Comparison of ENCODE assay signal across 8 mouse cellular contexts in genomic region chr12:17726576-17727320, GRCm38 (mm10). TPM values are rescaled to one million over a fixed set of nuclear protein-coding genes. Genes with fewer than 3 reads are reported as not detected.
DNase-seq lines count a peak whose midpoint lies in the region; ATAC-seq lines count a peak whose summit lies in the region.

No protein-coding gene starts in this region.

- H3K27me3 ChIP-seq in forebrain, embryonic 10.5 days (ENCODE audit: poor library complexity, severe bottlenecking), result no peaks in the 10 kb centered on the region
- no peaks in the 10 kb centered on the region for H3K27me3 ChIP-seq in forebrain, embryonic 11.5 days (ENCODE audit: control insufficient read depth, insufficient read depth, low read length)
- no peaks in the 10 kb centered on the region for H3K27me3 ChIP-seq in forebrain, embryonic 16.5 days (replicated peaks; ENCODE audit: control insufficient read depth, insufficient read depth, low read length)

- DNase-seq in forebrain, embryonic 10.5 days (ENCODE audit: extremely low spot score, low spot score), result no peak
- DNase-seq in forebrain, embryonic 11.5 days (ENCODE audit: low spot score), result no peak
- peak; percentile 76 for DNase-seq in CD4-positive helper T cell, adult 2 months (ENCODE audit: low read depth, low spot score)
- DNase-seq in gastrocnemius, postnatal 10 days, result no peak
- no peak for DNase-seq in heart, postnatal 36 days
- DNase-seq in gastrocnemius, postnatal 4 days (ENCODE audit: low spot score in 2 of 2), result no peak

- WGBS in forebrain, embryonic 10.5 days, result 71% methylated on average over 10 of the region's 10 CpGs
- 67% methylated on average over 10 of the region's 10 CpGs for whole genome bisulfite sequencing in forebrain, embryonic 11.5 days
- 29% methylated on average over 10 of the region's 10 CpGs for WGBS in forebrain, embryonic 16.5 days

- ATAC-seq in forebrain, embryonic 11.5 days (replicated peaks; ENCODE audit: low FRiP score), result no peak
- peak; percentile 67 for ATAC-seq in forebrain, embryonic 16.5 days
- peak; percentile 49 for ATAC-seq in megakaryocyte progenitor cell, adult 5-6 weeks (replicated peaks; ENCODE audit: poor library complexity)

- intact Hi-C loops in heart, postnatal 36 days (cut with DNase I), result no loop called here

- H3K4me1 ChIP-seq in forebrain, embryonic 10.5 days, result peaks cover 47% of the 10 kb centered on the region
- H3K4me1 ChIP-seq in forebrain, embryonic 11.5 days (replicated peaks; ENCODE audit: control insufficient read depth, insufficient read depth, low read length), result peaks cover 11% of the 10 kb centered on the region
- peaks cover 27% of the 10 kb centered on the region for H3K4me1 ChIP-seq in forebrain, embryonic 16.5 days (replicated peaks; ENCODE audit: control insufficient read depth, insufficient read depth, low read length)

- no peaks in the 10 kb centered on the region; the same call in 1 of the 2 replicates for H3K36me3 ChIP-seq in forebrain, embryonic 10.5 days (replicated peaks)
- H3K36me3 ChIP-seq in forebrain, embryonic 11.5 days (ENCODE audit: control insufficient read depth, insufficient read depth, low read length), result no peaks in the 10 kb centered on the region
- no peaks in the 10 kb centered on the region for H3K36me3 ChIP-seq in forebrain, embryonic 16.5 days (ENCODE audit: control insufficient read depth, insufficient read depth)

- H3K27ac ChIP-seq in forebrain, embryonic 10.5 days, result peak overlapping the region; percentile 53; the same call in 1 of the 2 replicates
- no peak overlapping the region for H3K27ac ChIP-seq in forebrain, embryonic 11.5 days (ENCODE audit: low read depth, low read length)
- peak overlapping the region; percentile 62 for H3K27ac ChIP-seq in forebrain, embryonic 16.5 days (ENCODE audit: low read length)

- H3K9ac ChIP-seq in forebrain, embryonic 11.5 days (ENCODE audit: low read length), result no peak overlapping the region
- H3K9ac ChIP-seq in forebrain, embryonic 16.5 days (replicated peaks; ENCODE audit: low read depth, low read length), result no peak overlapping the region

- H3K9me3 ChIP-seq in forebrain, embryonic 10.5 days, result no peaks in the 10 kb centered on the region
- no peaks in the 10 kb centered on the region for H3K9me3 ChIP-seq in forebrain, embryonic 11.5 days (ENCODE audit: control insufficient read depth, low read length)
- no peaks in the 10 kb centered on the region for H3K9me3 ChIP-seq in forebrain, embryonic 16.5 days (ENCODE audit: control insufficient read depth, low read length)

- H3K4me2 ChIP-seq in forebrain, embryonic 11.5 days (ENCODE audit: low read depth, low read length, severe bottlenecking), result no peak overlapping the region
- no peak overlapping the region for H3K4me2 ChIP-seq in forebrain, embryonic 16.5 days (ENCODE audit: low read length)

- H3K4me3 ChIP-seq in forebrain, embryonic 10.5 days, result no peak overlapping the region
- no peak overlapping the region for H3K4me3 ChIP-seq in forebrain, embryonic 11.5 days (ENCODE audit: low read depth, low read length)
- no peak overlapping the region for H3K4me3 ChIP-seq in forebrain, embryonic 16.5 days (replicated peaks; ENCODE audit: low read length)

RNA-seq across cellular contexts. Expression of gene Hpcal1, which starts 36.1 kb away (rescaled TPM):
- 36.7 and 36.8 TPM in 2 replicates for polyA plus RNA-seq in forebrain, embryonic 10.5 days (2016; fragmentation: Nextera tagmentation; extraction: Ambion mirVana)
- polyA plus RNA-seq in forebrain, embryonic 11.5 days (2014; fragmentation: Nextera tagmentation; extraction: Ambion mirVana), result 41.9 and 45.7 TPM in 2 replicates
- 34.6 and 47.1 TPM in 2 replicates for polyA plus RNA-seq in forebrain, embryonic 16.5 days (2015; fragmentation: Nextera tagmentation; extraction: Ambion mirVana)
- total RNA-seq in megakaryocyte progenitor cell, adult 5-6 weeks (2015), result 55.6 and 65.0 TPM in 2 replicates
- total RNA-seq in megakaryocyte progenitor cell, adult 5-6 weeks (2017), result 18.6 and 21.9 TPM in 2 replicates
- total RNA-seq in gastrocnemius, postnatal 10 days (2021), result 10 to 100 TPM; 13.9 to 14.0 TPM
- 10 to 100 TPM; 18.7 to 24.7 TPM for total RNA-seq in heart, postnatal 36 days (2021)
- total RNA-seq in gastrocnemius, postnatal 4 days (2021), result 10 to 100 TPM; 21.7 to 23.0 TPM
